18 mouse cellular contexts compared by ENCODE assay signal in genomic region chr7:95020285-95020684, GRCm38 (mm10).
"Had no signal": no experiment of that assay in that cellular context is flagged by ENCODE, and none has a peak within 500 bp of the region (broad histone marks: within the 10 kb centered on the region; RNA-seq: fewer than 3 reads in every experiment).

No protein-coding gene starts in this region.

- H3K4me1 ChIP-seq: midbrain, embryonic 13.5 days; midbrain, embryonic 15.5 days; neural tube, embryonic 13.5 days; neural tube, embryonic 15.5 days had no signal

- H3K27ac ChIP-seq: midbrain, embryonic 10.5 days; midbrain, embryonic 13.5 days; midbrain, embryonic 15.5 days; neural tube, embryonic 13.5 days; neural tube, embryonic 15.5 days had no signal

- H3K4me3 ChIP-seq: midbrain, embryonic 10.5 days; midbrain, embryonic 13.5 days; midbrain, embryonic 15.5 days; myocyte; neural tube, embryonic 13.5 days; neural tube, embryonic 15.5 days had no signal

- DNase-seq: lung, adult 18-20 months; lung, embryonic 14.5 days; lung, postnatal 10 days; lung, postnatal 4 days; retina, postnatal 1 day; right cerebral cortex, adult 18-20 months; right cerebral cortex, postnatal 25 days; right cerebral cortex, postnatal 4 days; spleen, adult 18-20 months; thymus, adult 18-20 months; thymus, postnatal 14 days; thymus, postnatal 36 days had no signal

- H3K36me3 ChIP-seq: midbrain, embryonic 10.5 days; midbrain, embryonic 13.5 days; midbrain, embryonic 15.5 days; neural tube, embryonic 13.5 days; neural tube, embryonic 15.5 days had no signal

- H3K27me3 ChIP-seq: midbrain, embryonic 13.5 days; midbrain, embryonic 15.5 days; neural tube, embryonic 13.5 days; neural tube, embryonic 15.5 days had no signal

- H3K9ac ChIP-seq: lung, embryonic 14.5 days; midbrain, embryonic 13.5 days; midbrain, embryonic 15.5 days; neural tube, embryonic 13.5 days; neural tube, embryonic 15.5 days had no signal

- H3K9me3 ChIP-seq: midbrain, embryonic 10.5 days; midbrain, embryonic 13.5 days; midbrain, embryonic 15.5 days; neural tube, embryonic 13.5 days; neural tube, embryonic 15.5 days had no signal

- ATAC-seq: midbrain, embryonic 13.5 days; midbrain, embryonic 15.5 days had no signal

- H3K4me2 ChIP-seq: lung, embryonic 14.5 days; midbrain, embryonic 13.5 days; midbrain, embryonic 15.5 days; neural tube, embryonic 13.5 days; neural tube, embryonic 15.5 days had no signal
